Mouse (Mus musculus): ENCODE measurements around the gene Eid2b. TPM values are rescaled to one million over a fixed set of nuclear protein-coding genes. Genes with fewer than 3 reads are reported as not detected.

The Eid2b gene
- polyA plus RNA-seq, 1 experiment from 2014 or later = 10.9 TPM

DNA sequence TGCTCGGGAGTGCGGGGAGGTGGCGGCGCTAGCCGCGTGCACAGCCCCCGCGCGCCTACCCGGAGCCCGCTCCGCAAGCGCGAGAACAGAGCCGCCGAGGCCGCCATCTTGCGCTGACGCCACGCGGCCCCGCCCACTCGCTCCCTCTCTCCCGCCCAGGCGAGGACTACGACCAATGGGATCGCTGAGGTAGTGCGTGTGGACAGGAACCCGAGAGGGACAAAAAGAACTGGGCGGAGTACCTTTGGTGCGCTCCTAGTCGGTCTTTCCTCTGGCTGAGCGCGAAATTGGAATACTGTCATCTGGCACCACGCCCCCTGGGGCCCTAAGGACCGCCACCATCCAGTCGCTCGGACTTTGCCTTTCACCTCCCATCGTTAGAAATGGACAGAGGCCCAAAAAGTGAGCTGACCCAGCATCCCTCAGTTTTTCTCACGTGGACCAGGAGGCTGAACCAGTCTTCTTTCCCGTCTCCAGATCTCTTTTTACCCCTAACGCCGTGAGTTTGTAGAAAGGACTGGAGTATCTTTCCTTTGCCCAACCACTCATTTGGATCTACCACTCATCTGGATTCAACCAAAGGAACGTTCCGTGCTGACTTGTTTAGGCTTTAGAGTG is 34.5 kb downstream of the Eid2b start, which contains the start of gene Timm50:
Gene Timm50 (minus strand): TSS at position 147 of the 618 bp plus-strand sequence.
- no peak for TF ChIP-seq CTCF (IDR thresholded peaks at IDR 0.05; ENCODE audit: low read depth)
- 0 out of 2 replicates have a peak, but pooled peaks cover 5% of the 10 kb centered on the region for H3K4me1 ChIP-seq (ENCODE audit: insufficient read depth)
- ATAC-seq (ENCODE audit: insufficient read depth) = peak; percentile 99
- WGBS = under 1% methylated on average over 45 of the region's 45 CpGs
- H3K4me2 ChIP-seq = peak within 1 kb of the TSS; percentile 69
- peak; percentile 99 for DNase-seq
- peaks cover 61% of the 10 kb centered on the region for H3K36me3 ChIP-seq (ENCODE audit: insufficient read depth)
- peak within 1 kb of the TSS; percentile 87 for H3K9ac ChIP-seq
- no peaks in the 10 kb centered on the region for H3K27me3 ChIP-seq (ENCODE audit: insufficient read depth, low read length)
- H3K9me3 ChIP-seq (ENCODE audit: low read depth, low read length) = no peaks in the 10 kb centered on the region
- H3K27ac ChIP-seq (ENCODE audit: low read depth) = peak within 1 kb of the TSS; percentile 67
- H3K4me3 ChIP-seq (ENCODE audit: low read depth, low read length) = peak within 1 kb of the TSS; percentile 95

DNA sequence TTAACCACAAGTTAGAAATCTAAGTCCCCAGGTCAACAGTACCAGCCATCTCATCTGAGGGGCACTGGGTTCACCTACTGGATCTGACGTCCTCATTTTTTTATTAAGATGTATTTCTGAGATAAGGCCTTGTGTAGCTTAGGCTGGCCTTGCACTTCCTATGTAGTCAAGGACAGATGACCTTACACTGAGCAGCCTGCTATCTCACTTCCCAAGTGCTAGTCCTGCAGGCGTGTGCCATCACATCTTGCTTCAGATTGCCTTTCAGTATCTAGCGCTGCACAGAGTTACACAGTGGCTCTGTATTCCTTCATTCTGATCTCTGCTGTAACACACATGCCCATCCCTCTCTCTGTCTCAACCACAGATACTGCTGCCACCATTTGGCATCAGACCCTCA is 40.5 kb downstream of the Eid2b start:
- ATAC-seq (ENCODE audit: insufficient read depth) = no peak
- Histone ChIP-seq H3K9ac (no peak overlapping the region), H3K4me3 (ENCODE audit: low read depth, low read length) (no peak overlapping the region), H3K27ac (ENCODE audit: low read depth) (no peak overlapping the region), H3K27me3 (ENCODE audit: insufficient read depth, low read length) (no peaks in the 10 kb centered on the region), H3K4me1 (ENCODE audit: insufficient read depth) (no peaks in the 10 kb centered on the region), H3K9me3 (ENCODE audit: low read depth, low read length) (no peaks in the 10 kb centered on the region), H3K4me2 (no peak overlapping the region), H3K36me3 (ENCODE audit: insufficient read depth) (peaks cover 88% of the 10 kb centered on the region)
- no peak for DNase-seq
- 81% methylated on average over 3 of the region's 3 CpGs for WGBS
- TF ChIP-seq CTCF (IDR thresholded peaks at IDR 0.05; ENCODE audit: low read depth) = no peak

DNA sequence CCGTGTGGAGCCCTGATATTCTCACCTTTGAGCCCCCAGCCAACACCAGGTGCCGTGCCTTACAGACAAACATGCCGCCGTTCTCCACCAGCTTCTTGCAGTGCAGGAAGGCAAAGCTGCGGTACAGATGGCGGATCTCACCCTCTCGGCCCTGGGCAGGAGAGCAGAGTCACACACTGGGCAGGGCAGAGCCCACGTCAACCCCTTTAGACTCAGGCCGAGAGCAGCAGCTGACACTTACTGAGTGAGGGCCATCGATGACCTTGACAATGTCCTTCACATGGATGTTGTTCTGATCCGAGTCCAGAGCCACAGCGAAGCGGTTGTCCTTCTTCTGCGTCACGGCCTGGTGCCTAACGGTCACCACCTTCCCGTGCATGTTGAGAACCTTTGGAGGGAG is 41.2 kb downstream of the Eid2b start:
- no peak overlapping the region for H3K9ac ChIP-seq
- TF ChIP-seq CTCF (IDR thresholded peaks at IDR 0.05; ENCODE audit: low read depth) = no peak
- no peak overlapping the region for H3K4me2 ChIP-seq
- no peak for DNase-seq
- H3K4me3 ChIP-seq (ENCODE audit: low read depth, low read length) = no peak overlapping the region
- peaks cover 94% of the 10 kb centered on the region for H3K36me3 ChIP-seq (ENCODE audit: insufficient read depth)
- H3K4me1 ChIP-seq (ENCODE audit: insufficient read depth) = no peaks in the 10 kb centered on the region
- 94% methylated on average over 17 of the region's 17 CpGs for WGBS
- H3K27ac ChIP-seq (ENCODE audit: low read depth) = no peak overlapping the region
- no peak for ATAC-seq (ENCODE audit: insufficient read depth)
- H3K27me3 ChIP-seq (ENCODE audit: insufficient read depth, low read length) = no peaks in the 10 kb centered on the region
- no peaks in the 10 kb centered on the region for H3K9me3 ChIP-seq (ENCODE audit: low read depth, low read length)

DNA sequence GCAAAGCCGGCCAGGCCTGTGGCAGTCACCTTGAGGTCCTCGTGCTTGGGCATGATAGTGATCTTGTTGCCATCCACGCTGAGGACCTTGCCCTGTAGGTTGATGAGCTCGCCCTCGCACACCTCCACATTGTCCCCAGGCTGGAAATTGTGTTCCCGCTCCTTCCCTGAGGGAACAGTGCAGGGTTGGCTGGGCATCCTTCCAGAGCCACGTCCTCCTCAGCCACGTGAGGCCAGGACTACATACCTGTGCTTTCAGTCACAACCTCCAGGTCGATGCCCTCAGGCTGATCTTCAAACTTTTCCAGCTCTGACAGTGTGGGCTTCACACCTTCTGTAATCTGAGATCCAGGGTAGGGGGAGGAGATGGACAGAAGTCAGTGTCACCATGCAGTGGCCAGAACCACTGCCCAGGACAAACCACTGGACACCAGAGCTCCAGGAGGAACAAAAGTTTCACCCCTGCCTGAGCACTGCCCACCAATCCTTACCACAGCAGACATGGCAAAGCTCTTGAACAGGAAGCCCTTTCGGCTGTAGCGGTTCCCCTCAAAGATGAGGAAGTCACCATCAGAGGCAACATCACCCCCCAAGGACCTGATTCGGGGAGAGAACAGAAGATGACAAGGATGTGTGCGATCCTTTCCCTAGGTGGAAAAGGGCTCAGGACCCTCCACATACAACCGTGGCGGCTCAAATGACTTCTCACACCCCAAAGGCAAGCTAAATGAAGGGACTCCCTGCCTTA is 44.6 kb downstream of the Eid2b start:
- Histone ChIP-seq H3K4me3 (ENCODE audit: low read depth, low read length) (no peak overlapping the region), H3K9me3 (ENCODE audit: low read depth, low read length) (no peaks in the 10 kb centered on the region), H3K9ac (no peak overlapping the region), H3K27ac (ENCODE audit: low read depth) (no peak overlapping the region), H3K4me1 (ENCODE audit: insufficient read depth) (no peaks in the 10 kb centered on the region), H3K4me2 (no peak overlapping the region), H3K27me3 (ENCODE audit: insufficient read depth, low read length) (no peaks in the 10 kb centered on the region), H3K36me3 (ENCODE audit: insufficient read depth) (peaks cover 99% of the 10 kb centered on the region)
- ATAC-seq (ENCODE audit: insufficient read depth) = no peak
- no peak for TF ChIP-seq CTCF (IDR thresholded peaks at IDR 0.05; ENCODE audit: low read depth)
- 90% methylated on average over 15 of the region's 15 CpGs for WGBS
- no peak for DNase-seq

DNA sequence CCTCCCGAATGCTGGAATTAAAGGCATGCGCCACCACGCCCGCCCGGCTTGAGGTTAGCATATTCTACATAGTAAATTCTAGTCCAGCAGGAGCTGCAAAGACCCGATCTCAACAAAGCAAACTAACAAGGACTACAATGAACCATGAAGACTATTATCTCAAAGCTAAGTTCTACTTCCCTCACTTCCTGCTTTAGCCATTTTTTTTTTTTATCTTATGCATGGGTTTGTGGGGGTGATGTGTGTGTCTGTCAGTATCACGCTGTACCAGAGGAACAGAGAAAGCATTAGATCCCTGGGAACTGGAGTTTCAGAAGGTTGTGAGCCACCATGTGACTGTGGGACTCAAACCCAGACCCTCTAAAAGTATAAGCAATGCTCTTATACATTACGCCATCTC is 47.8 kb downstream of the Eid2b start:
- no peaks in the 10 kb centered on the region for H3K4me1 ChIP-seq (ENCODE audit: insufficient read depth)
- ATAC-seq (ENCODE audit: insufficient read depth) (no peak), DNase-seq (no peak)
- 94% methylated on average over 8 of the region's 8 CpGs for WGBS
- H3K36me3 ChIP-seq (ENCODE audit: insufficient read depth) = peaks cover 98% of the 10 kb centered on the region
- H3K4me3 ChIP-seq (ENCODE audit: low read depth, low read length) = no peak overlapping the region
- TF ChIP-seq CTCF (IDR thresholded peaks at IDR 0.05; ENCODE audit: low read depth) = no peak
- H3K4me2 ChIP-seq = no peak overlapping the region
- H3K27me3 ChIP-seq (ENCODE audit: insufficient read depth, low read length) = no peaks in the 10 kb centered on the region
- H3K9ac ChIP-seq = no peak overlapping the region
- no peaks in the 10 kb centered on the region for H3K9me3 ChIP-seq (ENCODE audit: low read depth, low read length)
- H3K27ac ChIP-seq (ENCODE audit: low read depth) = no peak overlapping the region

DNA sequence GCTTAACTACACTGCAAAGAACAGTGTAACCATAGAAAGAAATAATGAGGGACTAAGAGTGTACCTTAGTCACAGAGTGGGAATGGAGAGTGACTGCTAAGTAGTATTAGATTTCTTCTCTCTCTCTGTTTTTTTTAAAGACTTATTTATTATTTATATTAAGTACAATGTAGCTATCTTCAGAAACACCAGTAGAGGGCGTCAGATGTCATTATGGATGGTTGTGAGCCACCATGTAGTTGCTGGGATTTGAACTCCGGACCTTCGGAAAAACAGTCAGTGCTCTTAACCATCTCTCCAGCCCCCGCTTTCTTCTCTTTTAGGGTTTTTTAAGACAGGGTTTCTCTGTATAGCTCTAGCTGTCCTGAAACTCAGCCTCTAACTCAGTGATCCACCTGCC is 48.9 kb downstream of the Eid2b start:
- Histone ChIP-seq H3K9ac (no peak overlapping the region), H3K9me3 (ENCODE audit: low read depth, low read length) (no peaks in the 10 kb centered on the region), H3K4me2 (no peak overlapping the region), H3K27me3 (ENCODE audit: insufficient read depth, low read length) (no peaks in the 10 kb centered on the region), H3K4me3 (ENCODE audit: low read depth, low read length) (no peak overlapping the region), H3K4me1 (ENCODE audit: insufficient read depth) (no peaks in the 10 kb centered on the region), H3K36me3 (ENCODE audit: insufficient read depth) (peaks cover 99% of the 10 kb centered on the region), H3K27ac (ENCODE audit: low read depth) (no peak overlapping the region)
- DNase-seq = no peak
- WGBS = 78% methylated on average over 4 of the region's 4 CpGs
- ATAC-seq (ENCODE audit: insufficient read depth) = no peak
- peak; percentile 11; the same call in 1 of the 2 replicates for TF ChIP-seq CTCF (IDR thresholded peaks at IDR 0.05; ENCODE audit: low read depth)

DNA sequence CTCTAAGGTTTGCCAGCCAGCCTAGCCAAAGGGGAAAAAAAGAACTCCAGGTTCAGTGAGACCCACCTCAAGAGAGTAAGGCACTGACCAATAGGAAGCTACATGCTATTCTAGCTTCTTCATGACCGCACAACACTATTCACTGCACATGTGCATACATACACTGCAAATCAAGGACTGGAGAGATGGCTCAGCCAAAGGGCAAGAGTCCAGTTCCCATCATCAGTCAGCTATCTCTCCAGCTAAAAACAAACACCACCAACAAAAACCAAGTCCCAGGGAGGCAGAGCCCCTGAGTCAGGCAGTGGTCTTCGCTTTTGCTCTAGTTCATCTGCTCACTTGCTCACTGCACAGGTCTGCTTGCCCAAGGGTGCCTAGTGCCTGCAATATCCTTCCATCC is 50.7 kb downstream of the Eid2b start:
- no peak for DNase-seq
- H3K9me3 ChIP-seq (ENCODE audit: low read depth, low read length) = no peaks in the 10 kb centered on the region
- ATAC-seq (ENCODE audit: insufficient read depth) = no peak
- H3K4me3 ChIP-seq (ENCODE audit: low read depth, low read length) = no peak overlapping the region
- no peak overlapping the region for H3K9ac ChIP-seq
- peaks cover 84% of the 10 kb centered on the region for H3K36me3 ChIP-seq (ENCODE audit: insufficient read depth)
- no peaks in the 10 kb centered on the region for H3K4me1 ChIP-seq (ENCODE audit: insufficient read depth)
- WGBS = 100% methylated on average over 2 of the region's 2 CpGs
- H3K27ac ChIP-seq (ENCODE audit: low read depth) = no peak overlapping the region
- no peaks in the 10 kb centered on the region for H3K27me3 ChIP-seq (ENCODE audit: insufficient read depth, low read length)
- no peak for TF ChIP-seq CTCF (IDR thresholded peaks at IDR 0.05; ENCODE audit: low read depth)
- H3K4me2 ChIP-seq = no peak overlapping the region

Other genes with a start within 250 kb of the Eid2b start
- 300 and 307 TPM in 2 replicates for gene Psmc4, start 227.6 kb upstream of the Eid2b start, polyA plus RNA-seq (2014; fragmentation: Nextera tagmentation; extraction: Ambion mirVana)
- gene Fcgbp, start 206.5 kb upstream of the Eid2b start, polyA plus RNA-seq (2014; fragmentation: Nextera tagmentation; extraction: Ambion mirVana) = 0.84 and 1.8 TPM in 2 replicates
- not detected in 2 replicates for gene 9530053A07Rik, start 148.3 kb upstream of the Eid2b start, polyA plus RNA-seq (2014; fragmentation: Nextera tagmentation; extraction: Ambion mirVana)
- gene Fbl, start 108.0 kb upstream of the Eid2b start, polyA plus RNA-seq (2014; fragmentation: Nextera tagmentation; extraction: Ambion mirVana) = 47.3 and 50.9 TPM in 2 replicates
- gene Dyrk1b, start 98.3 kb upstream of the Eid2b start, polyA plus RNA-seq (2014; fragmentation: Nextera tagmentation; extraction: Ambion mirVana) = 13.2 and 14.4 TPM in 2 replicates
- 9.8 and 12.9 TPM in 2 replicates for gene Eid2, start 9.9 kb upstream of the Eid2b start, polyA plus RNA-seq (2014; fragmentation: Nextera tagmentation; extraction: Ambion mirVana)
- gene Selenov, start 13.4 kb downstream of the Eid2b start, polyA plus RNA-seq (2014; fragmentation: Nextera tagmentation; extraction: Ambion mirVana) = 0.15 TPM in 1 of 2 replicates, not detected in the other
- gene Dll3, start 24.5 kb downstream of the Eid2b start, polyA plus RNA-seq (2014; fragmentation: Nextera tagmentation; extraction: Ambion mirVana) = 0.43 and 0.66 TPM in 2 replicates
- 162 and 174 TPM in 2 replicates for gene Timm50, start 34.3 kb downstream of the Eid2b start, polyA plus RNA-seq (2014; fragmentation: Nextera tagmentation; extraction: Ambion mirVana)
- 73.5 and 77.5 TPM in 2 replicates for gene Supt5, start 61.0 kb downstream of the Eid2b start, polyA plus RNA-seq (2014; fragmentation: Nextera tagmentation; extraction: Ambion mirVana)
- gene Rps16, start 72.9 kb downstream of the Eid2b start, polyA plus RNA-seq (2014; fragmentation: Nextera tagmentation; extraction: Ambion mirVana) = 1,310 and 1,324 TPM in 2 replicates
- gene Plekhg2, start 94.9 kb downstream of the Eid2b start, polyA plus RNA-seq (2014; fragmentation: Nextera tagmentation; extraction: Ambion mirVana) = 74.1 and 75.1 TPM in 2 replicates
- gene Zfp36, start 102.5 kb downstream of the Eid2b start, polyA plus RNA-seq (2014; fragmentation: Nextera tagmentation; extraction: Ambion mirVana) = 12.9 and 13.2 TPM in 2 replicates
- 45.9 and 49.1 TPM in 2 replicates for gene Med29, start 115.0 kb downstream of the Eid2b start, polyA plus RNA-seq (2014; fragmentation: Nextera tagmentation; extraction: Ambion mirVana)
- 73.1 and 75.4 TPM in 2 replicates for gene Paf1, start 115.2 kb downstream of the Eid2b start, polyA plus RNA-seq (2014; fragmentation: Nextera tagmentation; extraction: Ambion mirVana)
- gene Gmfg, start 159.7 kb downstream of the Eid2b start, polyA plus RNA-seq (2014; fragmentation: Nextera tagmentation; extraction: Ambion mirVana) = 30.5 and 37.0 TPM in 2 replicates
- 4.4 and 6.6 TPM in 2 replicates for gene Lrfn1, start 174.2 kb downstream of the Eid2b start, polyA plus RNA-seq (2014; fragmentation: Nextera tagmentation; extraction: Ambion mirVana)
- gene Ifnl2, start 232.7 kb downstream of the Eid2b start, polyA plus RNA-seq (2014; fragmentation: Nextera tagmentation; extraction: Ambion mirVana) = not detected in 2 replicates
- gene Ifnl3, start 245.1 kb downstream of the Eid2b start, polyA plus RNA-seq (2014; fragmentation: Nextera tagmentation; extraction: Ambion mirVana) = not detected in 2 replicates

Measured in lung, embryonic 14.5 days (tissue).